Mouse (Mus musculus): ENCODE measurements around the gene Esrrb. TPM values are rescaled to one million over a fixed set of nuclear protein-coding genes. Genes with fewer than 3 reads are reported as not detected.

Esrrb gene
- total RNA-seq, 1 experiment, result 120 TPM

- peak overlapping the region; percentile 99 for H3K27ac ChIP-seq (ENCODE audit: insufficient read depth, low read depth, low read length, poor library complexity, severe bottlenecking)
- peak overlapping the region; percentile 8 to 57; a peak in 3 of 4 replicates for H3K4me3 ChIP-seq (ENCODE audit: insufficient read depth in 1 of 2, low read depth in 1 of 2, low read length in 2 of 2, poor library complexity in 1 of 2, severe bottlenecking in 1 of 2)
- no peaks in the 10 kb centered on the region for H3K9me3 ChIP-seq (ENCODE audit: control insufficient read depth, insufficient read depth, low read depth, low read length)
- H3K36me3 ChIP-seq (ENCODE audit: control insufficient read depth, insufficient read depth, low read length, poor library complexity, severe bottlenecking), result peaks cover 59% of the 10 kb centered on the region
- H3K4me1 ChIP-seq (ENCODE audit: control insufficient read depth in 2 of 2, insufficient read depth in 2 of 2, low read length in 2 of 2, poor library complexity in 1 of 2), result peaks cover 21 to 28% of the 10 kb centered on the region in 2 experiments
- no peak for TF ChIP-seq HCFC1 (IDR thresholded peaks at IDR 0.05; ENCODE audit: borderline replicate concordance, insufficient read depth, low read length)
- in situ Hi-C loops (cut with MboI; ENCODE audit: low sequenced_read_pairs in 2 of 2, unreplicated experiment in 2 of 2), result no loop called here
- no peak for DNase-seq (ENCODE audit: low read depth, low spot score)
- peak overlapping the region; percentile 77 for H3K9ac ChIP-seq (ENCODE audit: insufficient read depth, low read depth, low read length, poor library complexity, severe bottlenecking)
Observed at GRCm38 (mm10) chr12:86503921-86504320, 143.0 kb downstream of the Esrrb start.

DNA sequence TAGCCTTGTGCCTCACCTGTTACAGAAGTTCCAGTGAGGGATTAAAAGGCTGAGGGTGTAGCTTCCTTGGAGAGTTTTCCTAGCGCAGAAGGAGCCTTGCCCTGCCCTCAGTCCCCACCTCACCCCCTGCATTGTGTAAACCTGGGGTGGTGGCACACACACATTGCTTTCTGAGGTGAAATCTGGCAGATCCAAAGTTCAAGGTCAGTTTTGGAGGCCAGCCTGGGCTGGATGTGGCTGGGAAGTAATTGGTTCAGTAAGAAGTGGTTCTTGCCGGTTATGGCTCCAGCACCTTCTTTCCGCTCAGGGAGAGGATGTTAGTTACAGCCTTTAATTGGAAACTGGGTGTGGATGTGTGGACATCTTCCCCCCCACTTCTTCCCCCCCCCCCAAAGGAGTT lies 143.4 kb downstream of the Esrrb start:
- TF ChIP-seq ZNF384 (IDR thresholded peaks at IDR 0.05; ENCODE audit: low read depth, low read length) (no peak), CHD2 (IDR thresholded peaks at IDR 0.05; ENCODE audit: low read depth, low read length) (0 out of 2 replicates have a peak, but pooled peaks have one; percentile 27)
- H3K4me1 ChIP-seq (ENCODE audit: control insufficient read depth in 2 of 2, insufficient read depth in 2 of 2, low read length in 2 of 2, poor library complexity in 1 of 2), result peaks cover 19 to 32% of the 10 kb centered on the region in 2 experiments
- H3K36me3 ChIP-seq (ENCODE audit: control insufficient read depth, insufficient read depth, low read length, poor library complexity, severe bottlenecking), result peaks cover 63% of the 10 kb centered on the region
- in situ Hi-C loops (cut with MboI; ENCODE audit: low sequenced_read_pairs in 2 of 2, unreplicated experiment in 2 of 2), result no loop called here
- peak; percentile 82 for DNase-seq (ENCODE audit: low read depth, low spot score)
- peak overlapping the region; percentile 99 for H3K27ac ChIP-seq (ENCODE audit: insufficient read depth, low read depth, low read length, poor library complexity, severe bottlenecking)
- peak overlapping the region; percentile 77 for H3K9ac ChIP-seq (ENCODE audit: insufficient read depth, low read depth, low read length, poor library complexity, severe bottlenecking)
- no peaks in the 10 kb centered on the region for H3K9me3 ChIP-seq (ENCODE audit: control insufficient read depth, insufficient read depth, low read depth, low read length)
- H3K4me3 ChIP-seq (ENCODE audit: insufficient read depth in 1 of 2, low read depth in 1 of 2, low read length in 2 of 2, poor library complexity in 1 of 2, severe bottlenecking in 1 of 2), result peak overlapping the region in 1 of 2 experiments; percentile 57; a peak in 2 of 4 replicates

DNA sequence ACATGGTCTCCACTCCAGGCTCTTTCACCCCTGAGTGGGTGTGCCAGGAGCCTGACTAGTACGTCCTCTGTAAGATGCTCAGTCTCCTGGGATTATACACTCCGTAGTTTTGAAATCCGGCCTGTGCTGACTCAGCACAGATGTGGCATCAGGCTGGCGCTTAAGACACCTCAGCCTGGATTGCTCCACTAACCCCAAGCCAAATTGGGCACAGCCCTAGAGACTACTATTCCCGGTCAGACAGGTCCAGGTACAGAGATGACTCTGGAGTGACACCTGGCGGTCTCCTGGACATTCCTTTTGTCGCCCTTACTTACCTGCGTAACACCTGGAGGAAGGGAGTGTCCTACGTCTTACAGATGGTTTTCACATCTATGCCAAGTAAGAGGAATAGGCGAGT lies 146.8 kb downstream of the Esrrb start:
- no peak for DNase-seq (ENCODE audit: low read depth, low spot score)
- Histone ChIP-seq H3K27ac (ENCODE audit: insufficient read depth, low read depth, low read length, poor library complexity, severe bottlenecking) (peak overlapping the region; percentile 66; the same call in 1 of the 2 replicates), H3K4me1 (ENCODE audit: control insufficient read depth in 2 of 2, insufficient read depth in 2 of 2, low read length in 2 of 2, poor library complexity in 1 of 2) (peaks cover 12 to 39% of the 10 kb centered on the region in 2 experiments; a peak in 3 of 4 replicates), H3K9ac (ENCODE audit: insufficient read depth, low read depth, low read length, poor library complexity, severe bottlenecking) (0 out of 2 replicates have a peak overlapping the region, but pooled peaks have one; percentile 1), H3K36me3 (ENCODE audit: control insufficient read depth, insufficient read depth, low read length, poor library complexity, severe bottlenecking) (peaks cover 85% of the 10 kb centered on the region), H3K9me3 (ENCODE audit: control insufficient read depth, insufficient read depth, low read depth, low read length) (no peaks in the 10 kb centered on the region), H3K4me3 (ENCODE audit: insufficient read depth in 1 of 2, low read depth in 1 of 2, low read length in 2 of 2, poor library complexity in 1 of 2, severe bottlenecking in 1 of 2) (no peak overlapping the region)
- in situ Hi-C loops (cut with MboI; ENCODE audit: low sequenced_read_pairs in 2 of 2, unreplicated experiment in 2 of 2), result no loop called here
- no peak for TF ChIP-seq ZC3H11A (IDR thresholded peaks at IDR 0.05; ENCODE audit: borderline replicate concordance, low read depth, low read length)
- TF ChIP-seq MAFK (IDR thresholded peaks at IDR 0.05; ENCODE audit: insufficient read depth, low read depth, low read length), result peak; percentile 89
- no peak for TF ChIP-seq ZNF384 (IDR thresholded peaks at IDR 0.05; ENCODE audit: low read depth, low read length)
- TF ChIP-seq CHD2 (IDR thresholded peaks at IDR 0.05; ENCODE audit: low read depth, low read length), result no peak
- no peak for TF ChIP-seq HCFC1 (IDR thresholded peaks at IDR 0.05; ENCODE audit: borderline replicate concordance, insufficient read depth, low read length)

DNA sequence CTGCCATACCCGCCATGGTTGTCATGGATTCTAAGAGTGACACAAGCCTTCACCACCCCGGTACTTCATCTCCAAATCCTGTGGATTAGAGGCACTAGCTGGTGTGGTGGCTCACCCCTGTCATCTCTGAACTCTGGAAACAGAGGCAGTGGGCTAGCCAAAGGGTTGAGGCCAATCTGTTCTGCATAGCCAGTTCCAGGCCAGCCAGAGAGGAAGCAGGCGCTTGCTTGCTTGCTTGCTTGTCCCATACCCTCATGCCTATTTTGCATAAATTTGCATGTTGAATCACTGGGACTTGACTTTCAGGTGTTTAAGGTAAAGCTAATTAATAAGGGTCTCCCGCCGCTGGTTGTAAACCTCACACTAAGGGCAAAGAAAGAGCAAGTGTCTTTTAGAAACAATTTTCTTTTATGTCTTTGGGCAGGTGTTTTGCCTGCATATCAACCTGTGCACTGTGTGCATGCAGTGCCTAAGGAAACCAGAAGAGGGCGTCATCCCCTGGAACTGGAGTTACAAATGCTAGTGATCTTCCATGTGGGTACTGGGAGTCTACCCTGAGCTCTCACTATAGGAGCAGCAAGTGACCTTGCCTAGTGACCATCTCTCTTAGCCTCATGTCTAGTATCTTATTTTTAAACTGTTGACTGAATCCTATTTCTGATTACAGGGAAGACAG lies 147.5 kb downstream of the Esrrb start:
- no peak overlapping the region for H3K4me3 ChIP-seq (ENCODE audit: insufficient read depth in 1 of 2, low read depth in 1 of 2, low read length in 2 of 2, poor library complexity in 1 of 2, severe bottlenecking in 1 of 2)
- DNase-seq (ENCODE audit: low read depth, low spot score), result no peak
- H3K9me3 ChIP-seq (ENCODE audit: control insufficient read depth, insufficient read depth, low read depth, low read length), result no peaks in the 10 kb centered on the region
- peaks cover 12 to 32% of the 10 kb centered on the region in 2 experiments; a peak in 3 of 4 replicates for H3K4me1 ChIP-seq (ENCODE audit: control insufficient read depth in 2 of 2, insufficient read depth in 2 of 2, low read length in 2 of 2, poor library complexity in 1 of 2)
- H3K27ac ChIP-seq (ENCODE audit: insufficient read depth, low read depth, low read length, poor library complexity, severe bottlenecking), result peak overlapping the region; percentile 66; the same call in 1 of the 2 replicates
- peak overlapping the region; percentile 1; the same call in 1 of the 2 replicates for H3K9ac ChIP-seq (ENCODE audit: insufficient read depth, low read depth, low read length, poor library complexity, severe bottlenecking)
- peaks cover 85% of the 10 kb centered on the region for H3K36me3 ChIP-seq (ENCODE audit: control insufficient read depth, insufficient read depth, low read length, poor library complexity, severe bottlenecking)
- in situ Hi-C loops (cut with MboI; ENCODE audit: low sequenced_read_pairs in 2 of 2, unreplicated experiment in 2 of 2), result no loop called here
- TF ChIP-seq MAFK (IDR thresholded peaks at IDR 0.05; ENCODE audit: insufficient read depth, low read depth, low read length), result no peak
- peak; percentile 19; the same call in 1 of the 2 replicates for TF ChIP-seq ZC3H11A (IDR thresholded peaks at IDR 0.05; ENCODE audit: borderline replicate concordance, low read depth, low read length)

Measured in ES-E14 (cell line).